Mouse (Mus musculus) monocyte, adult 2 months (primary cell): ENCODE results near the gene Gm7694.

Experiments used
- DNase-seq, 2 experiments: peaks; one replicate each; pipeline ENCODE4 v3.0.0; 2022; ENCODE audit warnings: low spot score in 2 of 2, low read depth in 1 of 2

The Gm7694 gene

GRCm38 (mm10) chr1:170282415-170283129 lies 23.6 kb downstream of the Gm7694 start:
- peak; percentile 43 to 50 for DNase-seq

- no peak for DNase-seq
Observed at GRCm38 (mm10) chr1:170277016-170277415, 29.1 kb downstream of the Gm7694 start, which contains the start of gene Sh2d1b1. Gene Sh2d1b1, plus strand, starts transcription at chr1:170277320.

GRCm38 (mm10) chr1:170273252-170273651 lies 32.9 kb downstream of the Gm7694 start:
- DNase-seq: no peak

GRCm38 (mm10) chr1:170270696-170271095 lies 35.4 kb downstream of the Gm7694 start:
- no peak for DNase-seq

GRCm38 (mm10) chr1:170270281-170270680 lies 35.9 kb downstream of the Gm7694 start:
- DNase-seq: no peak

GRCm38 (mm10) chr1:170255560-170255910 lies 50.6 kb downstream of the Gm7694 start:
- peak; percentile 70 to 76 for DNase-seq

- no peak for DNase-seq
Observed at GRCm38 (mm10) chr1:170254893-170255559, 51.1 kb downstream of the Gm7694 start.
